Mouse (Mus musculus) frontal cortex, postnatal 25 days (tissue): ENCODE measurements around the gene Pagr1a.
A peak's percentile ranks its signal among the peaks of the same experiment; 100 is the strongest.

ENCODE experiments used
- DNase-seq, 2 experiments: peaks; one replicate each; pipeline ENCODE4 v3.0.0; 2022; ENCODE audit warnings: low spot score in 2 of 2

Gene Pagr1a

DNA sequence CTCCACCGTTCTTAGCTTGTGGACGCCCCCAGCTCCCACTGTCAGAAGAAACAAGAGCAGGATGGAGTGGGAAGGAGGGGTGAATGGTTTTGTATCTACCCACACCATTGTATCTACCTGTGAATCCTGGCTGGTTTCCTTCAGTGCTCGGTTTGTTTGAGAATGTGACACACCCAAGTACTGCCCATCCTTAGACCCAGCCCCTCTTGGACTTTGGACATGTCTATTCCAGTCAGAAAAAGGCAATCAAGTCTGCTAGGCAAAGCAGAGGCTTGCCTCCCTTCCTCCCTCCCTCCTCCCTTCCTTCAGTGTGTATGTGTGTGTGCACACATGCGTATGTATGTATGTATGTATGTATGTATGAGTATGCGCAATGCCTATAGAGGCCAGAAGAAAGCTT is 13.5 kb downstream of the Pagr1a start:
- DNase-seq: no peak

DNA sequence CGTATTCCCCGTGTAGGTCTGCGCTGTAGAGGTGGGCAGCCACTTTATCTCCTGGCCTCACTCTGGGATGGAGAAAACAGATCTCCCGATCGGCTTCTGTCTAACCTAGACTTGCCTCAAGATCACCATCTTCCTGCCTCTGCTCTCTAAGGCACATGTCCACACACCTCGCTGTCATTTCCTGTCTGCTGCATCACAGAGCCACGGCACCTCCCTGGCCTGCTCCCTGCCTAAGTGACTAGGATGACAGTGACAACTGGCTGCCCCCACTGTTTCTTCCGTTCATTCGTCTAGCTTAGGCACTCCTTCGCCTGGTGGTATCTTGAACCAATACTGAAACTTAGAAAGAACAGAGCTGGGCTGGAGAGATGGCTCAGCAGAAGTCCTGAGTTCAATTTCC is 17.6 kb downstream of the Pagr1a start:
- DNase-seq: no peak

DNA sequence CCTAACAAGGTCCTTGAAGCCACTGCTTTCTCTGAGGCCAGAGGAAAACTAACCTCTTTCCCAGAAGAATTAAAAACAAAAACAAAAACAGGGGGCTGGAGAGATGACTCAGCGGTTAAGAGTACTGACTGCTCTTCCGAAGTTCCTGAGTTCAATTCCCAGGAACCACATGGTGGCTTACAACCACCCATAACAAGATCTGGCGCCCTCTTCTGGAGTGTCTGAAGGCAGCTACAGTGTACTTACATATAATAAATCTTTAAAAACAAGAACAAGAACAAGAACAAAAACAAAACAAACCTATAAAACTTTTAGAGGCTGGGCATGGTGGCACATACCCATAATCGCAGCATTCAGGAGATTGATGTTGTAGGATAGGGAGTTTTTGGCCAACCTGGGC is 20.7 kb downstream of the Pagr1a start:
- DNase-seq: no peak

DNA sequence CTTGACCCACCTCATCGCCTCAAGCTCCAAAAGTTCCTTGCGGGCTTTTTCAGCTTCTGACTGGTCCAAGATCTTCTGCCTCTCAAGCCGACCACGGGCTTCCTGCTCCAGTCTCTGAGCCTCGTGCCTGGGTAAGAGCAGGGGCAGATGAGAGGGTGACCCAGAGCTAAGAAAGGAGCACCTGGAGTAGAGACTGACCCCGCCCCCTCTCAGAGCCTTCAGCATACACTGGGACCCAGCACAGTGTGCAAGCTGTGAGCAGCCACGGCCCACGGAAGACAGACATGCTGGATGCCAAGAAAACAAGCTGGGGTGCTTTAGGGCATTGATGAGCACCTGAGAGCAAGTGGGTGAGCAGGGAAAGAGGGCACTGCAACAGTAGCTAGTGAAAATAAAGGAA is 28.3 kb downstream of the Pagr1a start:
- no peak for DNase-seq

DNA sequence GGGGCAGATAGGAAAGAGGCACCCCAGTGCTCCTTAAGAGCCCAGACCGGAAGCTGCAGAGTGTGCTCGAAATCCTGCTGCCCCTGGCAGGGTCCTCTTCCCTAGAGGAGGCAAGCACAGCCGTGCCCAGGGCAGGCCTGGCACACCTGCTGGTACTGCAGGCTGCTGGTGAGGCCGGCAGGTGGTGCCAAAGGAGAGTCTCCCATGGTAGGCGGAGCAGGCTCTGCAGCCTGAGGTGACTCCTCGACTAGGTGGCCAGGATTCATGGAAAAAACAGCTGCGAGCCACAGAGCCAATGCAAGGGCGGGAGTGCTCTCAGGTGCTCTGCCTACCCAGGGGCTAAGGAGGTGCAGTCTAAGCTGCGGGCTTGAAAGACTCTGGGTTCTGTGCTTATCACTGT is 30.8 kb downstream of the Pagr1a start:
- DNase-seq: no peak

DNA sequence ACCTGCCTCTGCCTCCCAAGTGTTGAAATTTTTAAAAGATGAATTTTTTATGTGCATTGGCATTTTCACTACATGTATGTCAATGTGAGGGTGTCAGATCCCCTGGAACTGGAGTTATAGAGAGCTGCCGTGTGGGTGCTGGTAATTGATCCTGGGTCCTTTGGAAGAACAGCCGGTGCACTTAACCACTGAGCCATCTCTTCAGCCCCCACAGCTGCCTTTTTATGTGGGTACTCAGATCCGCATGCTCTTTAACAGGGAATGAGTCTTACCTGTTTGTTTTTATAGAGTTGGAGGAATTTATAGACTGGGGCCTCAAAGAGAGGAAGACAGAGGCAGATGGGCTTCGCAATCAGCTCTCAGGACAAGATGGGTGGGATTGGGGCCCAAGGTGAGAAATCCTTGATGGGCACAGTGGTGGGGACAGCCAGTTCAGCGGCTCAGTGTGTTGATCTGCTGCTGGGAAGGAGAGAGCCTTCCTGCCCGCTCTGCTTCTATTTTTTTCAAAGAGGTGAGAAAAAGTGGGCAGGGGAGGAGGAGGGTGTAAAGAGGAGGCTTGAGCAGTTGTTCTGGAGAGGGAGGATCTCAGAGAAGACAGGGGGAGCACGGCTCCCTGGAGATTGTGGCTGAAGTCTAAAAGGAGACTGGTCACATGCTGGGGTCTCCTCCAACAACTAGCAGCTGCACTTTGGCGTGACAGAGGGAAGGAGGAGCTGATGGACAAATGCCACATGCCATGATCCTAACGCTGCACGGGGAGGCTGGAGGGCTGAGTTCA is 32.3 kb downstream of the Pagr1a start:
- no peak for DNase-seq

DNA sequence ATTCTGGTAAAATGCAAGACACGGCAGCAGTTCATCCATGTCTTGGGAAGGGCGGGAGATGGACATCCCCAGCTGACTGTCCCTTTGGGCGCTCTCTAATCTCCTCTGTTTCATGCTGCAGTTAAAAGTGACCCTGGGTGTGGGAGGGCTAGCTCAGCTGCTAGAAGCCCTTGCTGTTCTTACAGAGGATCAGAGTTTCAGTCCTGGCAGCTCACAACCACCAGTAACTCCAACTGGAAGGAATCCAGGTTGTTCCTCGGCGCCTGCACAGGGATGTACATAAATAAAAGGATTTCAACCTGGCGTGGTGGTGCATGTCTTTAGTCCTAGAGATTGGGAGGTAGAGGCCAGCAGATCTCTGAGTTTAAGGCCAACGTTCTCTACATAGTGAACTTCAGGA is 34.0 kb downstream of the Pagr1a start:
- DNase-seq: no peak

DNA sequence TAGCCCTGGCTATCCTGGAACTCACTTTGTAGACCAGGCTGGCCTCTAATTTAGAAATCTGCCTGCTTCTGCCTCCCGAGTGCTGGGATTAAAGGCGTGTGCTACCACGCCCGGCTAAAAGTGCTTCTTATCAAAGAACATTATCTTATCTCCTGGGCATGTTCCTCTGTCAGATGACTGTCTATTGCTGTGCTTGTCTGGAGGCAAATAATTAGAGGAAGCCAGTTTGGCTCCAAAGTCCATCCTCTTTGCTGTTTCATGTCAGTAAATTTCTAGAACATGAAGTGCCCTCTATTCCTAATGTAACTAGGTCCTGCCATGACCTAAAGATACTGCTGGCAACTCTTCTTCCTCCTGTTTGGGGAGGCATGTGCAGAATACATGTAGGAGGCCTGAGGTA is 35.1 kb downstream of the Pagr1a start:
- DNase-seq: no peak

DNA sequence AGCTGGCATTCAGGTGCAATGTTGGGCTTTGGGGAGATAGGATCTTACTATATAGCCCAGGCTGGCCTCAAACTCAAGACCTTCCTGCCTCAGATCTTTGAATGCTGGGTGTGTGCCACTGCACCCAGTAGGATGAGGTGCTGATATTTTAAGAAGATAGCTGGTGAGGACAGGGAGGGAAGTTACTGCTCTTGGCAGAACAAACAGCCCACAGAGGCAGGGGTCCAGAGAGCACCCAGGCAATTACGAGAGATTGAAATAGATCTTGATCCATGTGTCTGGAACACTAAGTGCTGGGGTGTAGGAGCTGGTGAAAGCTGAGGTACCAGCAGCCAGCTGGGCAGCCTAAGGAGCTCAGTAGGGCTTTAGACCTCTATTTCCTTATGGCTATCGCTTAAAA is 35.6 kb downstream of the Pagr1a start:
- DNase-seq: no peak

DNA sequence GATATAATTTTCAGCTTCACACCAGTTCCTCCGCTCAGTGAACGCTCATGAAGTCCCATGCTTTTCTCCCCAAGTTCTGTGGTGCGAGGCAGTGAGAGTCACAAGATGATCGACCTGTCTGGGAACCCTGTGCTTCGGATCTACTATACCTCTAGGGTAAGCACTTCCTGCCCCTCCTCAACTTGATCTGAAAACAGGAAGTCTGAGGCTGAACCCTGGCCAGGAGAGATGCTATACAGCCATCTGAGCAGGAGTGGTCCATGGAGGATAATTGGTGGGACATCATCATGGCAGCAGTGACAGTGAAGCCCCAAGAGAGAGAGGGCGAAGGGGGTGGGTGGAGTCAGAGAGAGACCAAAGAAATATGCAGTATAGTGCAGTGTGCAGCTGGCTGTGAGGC is 38.3 kb downstream of the Pagr1a start:
- DNase-seq: no peak

DNA sequence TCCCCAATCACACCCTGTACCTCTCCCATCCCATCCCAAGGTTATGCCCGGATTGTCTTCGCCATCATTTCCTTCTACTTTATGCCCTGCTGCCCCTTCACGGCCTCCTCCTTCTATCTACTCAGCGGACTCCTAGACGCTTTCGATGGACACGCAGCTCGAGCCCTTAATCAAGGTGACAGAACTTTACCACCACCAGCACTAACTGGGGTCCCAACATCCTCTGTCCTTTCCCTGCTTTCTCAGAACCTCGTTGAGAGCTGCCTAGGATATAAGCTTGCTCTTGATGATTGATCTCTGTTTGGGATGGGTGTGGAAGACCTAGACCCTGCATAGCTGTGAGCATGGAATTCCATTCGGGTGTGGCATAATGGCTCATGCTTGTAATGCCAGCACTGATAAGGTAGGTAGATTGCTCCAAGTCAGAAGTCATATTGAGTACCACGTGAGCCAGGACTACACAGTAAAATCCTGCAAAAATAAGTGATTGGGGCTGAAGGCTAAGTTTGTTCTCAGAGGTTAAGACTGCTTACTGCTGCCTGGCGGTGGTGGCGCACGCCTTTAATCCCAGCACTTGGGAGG is 40.2 kb downstream of the Pagr1a start:
- no peak for DNase-seq

DNA sequence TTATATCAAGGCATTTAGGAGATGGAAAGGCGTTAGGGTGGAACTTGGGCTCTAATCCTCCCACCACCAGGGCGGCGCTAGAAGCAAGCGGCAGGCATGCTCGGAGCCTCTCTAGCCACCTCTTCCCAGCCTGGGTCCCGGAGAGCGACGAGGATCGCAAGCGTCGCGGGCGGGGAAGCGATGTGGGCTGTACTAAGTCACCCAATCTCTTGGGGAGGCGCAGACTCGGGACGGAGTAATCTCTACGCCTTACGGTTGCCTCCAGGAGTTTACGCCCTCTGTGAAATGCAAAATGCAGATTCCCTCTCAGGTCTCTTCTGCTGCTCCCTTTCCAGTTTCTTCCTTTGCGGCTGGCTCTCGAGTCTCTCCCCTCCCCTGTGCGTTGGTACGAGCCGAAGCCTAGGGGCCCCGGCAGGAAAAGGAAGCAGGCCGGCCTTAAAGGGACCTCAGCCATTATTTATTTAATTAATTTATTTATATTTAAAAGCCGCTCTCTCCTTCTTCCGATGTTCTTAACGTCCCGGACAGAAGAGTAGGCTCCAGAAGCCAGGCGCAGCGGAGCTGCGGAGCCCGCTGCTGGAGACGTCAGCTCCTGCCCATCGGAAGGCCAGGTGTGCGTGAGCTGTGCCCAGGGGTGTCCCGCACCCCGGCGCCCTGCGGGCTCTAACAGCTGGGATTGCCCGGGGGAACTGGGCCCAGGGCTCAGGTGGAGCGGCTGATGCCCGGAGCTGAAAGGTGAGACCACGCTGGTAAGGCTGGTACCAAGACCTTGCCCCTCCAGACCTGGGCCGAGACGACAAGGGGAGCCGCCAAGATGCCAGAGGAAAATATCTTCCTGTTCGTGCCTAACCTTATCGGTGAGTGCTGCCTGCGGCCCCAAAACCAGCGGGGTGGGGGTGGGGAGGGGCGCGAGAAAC is 40.9 kb downstream of the Pagr1a start, which contains the start of gene Cdiptos:
Cdiptos (minus strand) TSS at position 149 of the 917 bp plus-strand sequence.
- peak; percentile 96 to 98 for DNase-seq

DNA sequence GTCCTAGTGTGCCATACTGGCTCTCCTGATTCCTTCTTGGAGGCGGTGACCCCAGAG is 41.4 kb downstream of the Pagr1a start, which contains the start of gene Cdipt:
Cdipt (plus strand) TSS at position 22 of the 57 bp plus-strand sequence.
- no peak for DNase-seq

DNA sequence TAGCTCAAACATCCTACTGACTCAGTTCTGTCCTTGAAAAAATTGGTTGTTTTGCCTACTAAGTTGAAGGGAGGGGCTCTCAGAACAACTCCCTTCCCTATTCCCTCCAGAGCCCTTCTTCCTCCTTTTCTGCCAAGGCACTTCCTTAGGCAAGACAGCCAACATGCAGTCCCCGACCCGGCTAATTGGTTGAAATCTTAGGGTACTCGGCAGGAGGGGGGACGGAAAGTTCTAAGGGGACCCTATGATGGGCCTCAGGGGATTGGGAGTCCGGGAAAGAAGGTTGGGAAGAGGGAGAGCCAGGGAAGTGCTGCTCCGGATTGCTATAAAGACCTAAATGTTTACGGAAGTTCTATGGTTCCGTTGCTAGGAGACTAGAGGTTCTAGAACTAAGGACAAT is 41.7 kb downstream of the Pagr1a start:
- DNase-seq: no peak

DNA sequence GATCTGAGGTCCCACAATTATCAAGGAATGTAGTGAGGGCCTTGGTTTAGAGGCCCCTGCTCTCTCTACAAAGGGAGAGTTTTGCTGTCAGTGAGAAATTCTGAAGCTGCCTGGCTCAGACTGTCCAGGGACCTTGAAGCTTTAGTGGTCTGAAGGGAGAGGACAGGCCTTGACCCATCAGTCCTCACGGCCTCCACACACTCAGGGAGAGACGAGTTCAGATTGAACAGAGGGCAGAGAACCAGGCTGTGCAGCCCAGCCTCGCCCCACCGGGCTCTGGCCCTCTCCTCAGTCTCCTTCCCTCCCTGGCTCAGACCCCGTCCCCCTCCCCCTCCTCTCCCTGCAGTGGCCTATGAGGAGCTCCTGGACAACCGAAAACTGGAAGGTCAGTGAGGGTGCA is 49.8 kb downstream of the Pagr1a start:
- DNase-seq: no peak

DNA sequence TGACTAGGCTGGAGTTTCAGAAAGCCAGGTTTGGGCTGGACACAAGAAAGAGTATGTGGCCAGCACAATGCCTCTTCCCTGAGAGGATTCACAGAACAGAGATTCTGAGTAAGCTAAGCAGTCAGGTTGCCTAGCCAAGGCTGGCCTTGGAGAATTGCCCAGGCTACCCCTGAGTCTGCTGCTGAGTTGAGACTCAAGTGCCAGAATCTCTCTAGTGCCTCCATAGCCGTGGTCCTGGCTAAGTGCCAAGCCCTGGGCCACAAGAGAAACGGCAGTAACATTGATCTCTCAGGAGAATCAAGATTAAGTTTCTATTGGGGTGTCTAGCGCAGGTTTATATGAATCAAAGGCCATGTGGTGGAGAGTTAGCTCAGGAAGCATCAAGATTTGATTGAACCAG is 51.6 kb downstream of the Pagr1a start:
- no peak for DNase-seq
